Mouse (Mus musculus): Measurements from ENCODE around the gene Atp6v0a4. TPM values are rescaled to one million over a fixed set of nuclear protein-coding genes. Genes with fewer than 3 reads are reported as not detected.

Gene Atp6v0a4
- polyA plus RNA-seq, 1 experiment from 2014 or later = 1.3 TPM

DNA sequence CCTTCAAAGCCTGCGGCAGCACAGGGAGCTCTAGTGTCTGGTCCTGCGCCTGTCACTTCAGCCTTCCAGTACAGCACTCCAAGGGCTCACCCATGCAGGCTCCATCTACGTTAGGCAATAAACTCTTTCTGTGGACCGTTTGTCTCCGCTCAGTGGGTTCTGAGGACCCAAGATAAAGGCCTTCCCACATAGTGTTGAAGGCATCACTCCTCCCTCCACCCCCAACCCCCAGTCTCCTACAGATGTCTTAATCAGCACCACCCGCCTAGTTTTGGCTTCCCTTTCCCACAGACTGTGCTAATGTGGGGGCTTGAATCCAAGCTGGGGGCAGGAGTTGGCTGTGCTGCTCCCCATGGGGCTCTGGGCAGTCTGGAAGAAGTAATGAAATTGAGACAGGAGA, 20.6 kb downstream of the Atp6v0a4 start:
- 0 out of 2 replicates have a peak, but pooled peaks cover 5% of the 10 kb centered on the region for H3K9me3 ChIP-seq
- H3K4me1 ChIP-seq = peaks cover 9% of the 10 kb centered on the region
- H3K36me3 ChIP-seq = no peaks in the 10 kb centered on the region
- 49% methylated on average over 6 of the region's 6 CpGs for WGBS
- H3K4me3 ChIP-seq = no peak overlapping the region
- no peak overlapping the region for H3K9ac ChIP-seq
- no peak overlapping the region for H3K4me2 ChIP-seq
- H3K27ac ChIP-seq = no peak overlapping the region
- no peak for ATAC-seq (ENCODE audit: insufficient number of reproducible peaks, insufficient read depth, low FRiP score, low TSS enrichment, low read depth)
- no peaks in the 10 kb centered on the region for H3K27me3 ChIP-seq

DNA sequence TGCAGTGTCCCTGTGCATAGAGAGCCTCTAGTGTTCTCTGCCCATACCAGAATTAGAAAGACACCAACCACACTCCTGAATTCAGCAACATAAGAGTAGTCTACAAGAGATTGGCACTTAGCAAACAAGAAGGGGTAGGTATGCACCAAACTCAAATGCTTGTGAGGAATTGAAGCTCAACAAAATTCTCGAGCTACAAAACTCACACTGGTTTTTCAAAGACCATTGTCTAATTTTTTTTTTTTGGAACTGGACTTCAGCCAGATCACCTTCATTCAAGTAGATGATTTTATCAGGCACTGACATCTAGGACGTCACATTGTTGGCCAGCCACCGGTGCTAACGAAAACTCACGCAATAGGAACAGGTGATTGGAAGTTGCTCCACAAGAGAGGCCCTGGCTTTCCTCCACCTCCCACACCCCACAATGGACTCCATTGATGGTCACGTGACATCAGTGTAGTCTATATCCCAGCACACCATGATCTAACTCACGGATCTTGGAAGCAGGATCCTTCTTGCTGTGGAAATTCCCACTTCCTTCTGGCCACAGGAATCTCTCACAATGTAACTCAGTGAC, 22.1 kb downstream of the Atp6v0a4 start:
- WGBS = 86% methylated on average over 7 of the region's 7 CpGs

DNA sequence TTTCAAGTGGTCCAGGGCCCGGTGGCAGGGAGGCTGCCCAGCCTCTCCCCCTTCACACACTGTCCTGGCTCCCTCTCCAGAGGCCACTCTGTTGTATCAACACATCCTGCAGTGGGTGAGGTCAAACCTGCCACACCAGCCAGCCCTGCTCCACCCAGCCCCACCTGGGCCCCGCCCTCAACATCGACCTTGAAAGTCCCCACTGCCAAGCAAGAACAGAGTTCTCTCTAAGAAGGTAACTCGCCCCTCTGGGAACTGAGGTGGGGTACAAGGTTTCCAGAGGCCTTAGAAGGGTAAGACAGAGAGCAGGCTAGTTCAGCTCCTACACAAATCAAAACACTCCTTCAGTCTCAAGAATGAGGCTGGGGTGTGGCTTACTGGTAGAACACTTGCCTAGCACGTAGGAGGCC, 27.4 kb downstream of the Atp6v0a4 start:
- Histone ChIP-seq H3K27me3 (no peaks in the 10 kb centered on the region), H3K4me2 (no peak overlapping the region), H3K27ac (no peak overlapping the region; the same call in 1 of the 2 replicates), H3K4me1 (0 out of 2 replicates have a peak, but pooled peaks cover 2% of the 10 kb centered on the region), H3K36me3 (no peaks in the 10 kb centered on the region), H3K9me3 (peaks cover 5% of the 10 kb centered on the region; the same call in 1 of the 2 replicates), H3K4me3 (no peak overlapping the region), H3K9ac (no peak overlapping the region)
- ATAC-seq (ENCODE audit: insufficient number of reproducible peaks, insufficient read depth, low FRiP score, low TSS enrichment, low read depth) = no peak
- 59% methylated on average over 5 of the region's 5 CpGs for WGBS

More for the DNA sequence above, 22.1 kb downstream of the Atp6v0a4 start:
- H3K4me3 ChIP-seq = no peak overlapping the region
- no peak for ATAC-seq (ENCODE audit: insufficient number of reproducible peaks, insufficient read depth, low FRiP score, low TSS enrichment, low read depth)
- no peak overlapping the region for H3K27ac ChIP-seq
- H3K27me3 ChIP-seq = no peaks in the 10 kb centered on the region
- H3K36me3 ChIP-seq = no peaks in the 10 kb centered on the region
- no peak overlapping the region for H3K4me2 ChIP-seq
- H3K9ac ChIP-seq = no peak overlapping the region
- peaks cover 5% of the 10 kb centered on the region; the same call in 1 of the 2 replicates for H3K9me3 ChIP-seq
- peaks cover 8% of the 10 kb centered on the region for H3K4me1 ChIP-seq

DNA sequence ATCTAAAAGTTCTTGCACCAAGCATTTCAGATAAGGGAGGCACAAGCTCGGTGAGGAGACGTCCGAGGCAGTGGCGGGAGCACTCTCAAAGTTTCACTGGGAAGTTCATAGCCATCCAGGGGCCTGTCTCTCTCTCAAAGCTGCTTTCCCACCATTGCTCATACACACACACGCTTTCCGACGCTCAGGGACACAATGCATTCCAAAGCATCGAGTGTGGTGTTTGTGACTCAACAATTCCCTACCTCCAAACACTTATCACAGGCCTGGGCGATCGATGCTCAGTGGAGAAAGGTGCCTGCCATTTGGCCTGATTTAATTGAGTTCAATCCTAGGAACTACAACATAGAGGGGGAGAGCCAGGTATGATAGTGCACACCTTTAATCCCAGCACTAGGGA, 29.7 kb downstream of the Atp6v0a4 start:
- Histone ChIP-seq H3K4me1 (0 out of 2 replicates have a peak, but pooled peaks cover 2% of the 10 kb centered on the region), H3K4me3 (no peak overlapping the region), H3K27ac (no peak overlapping the region), H3K36me3 (no peaks in the 10 kb centered on the region), H3K27me3 (no peaks in the 10 kb centered on the region), H3K9ac (no peak overlapping the region), H3K4me2 (no peak overlapping the region), H3K9me3 (peaks cover 4% of the 10 kb centered on the region; the same call in 1 of the 2 replicates)
- no peak for ATAC-seq (ENCODE audit: insufficient number of reproducible peaks, insufficient read depth, low FRiP score, low TSS enrichment, low read depth)
- 90% methylated on average over 10 of the region's 10 CpGs for WGBS

DNA sequence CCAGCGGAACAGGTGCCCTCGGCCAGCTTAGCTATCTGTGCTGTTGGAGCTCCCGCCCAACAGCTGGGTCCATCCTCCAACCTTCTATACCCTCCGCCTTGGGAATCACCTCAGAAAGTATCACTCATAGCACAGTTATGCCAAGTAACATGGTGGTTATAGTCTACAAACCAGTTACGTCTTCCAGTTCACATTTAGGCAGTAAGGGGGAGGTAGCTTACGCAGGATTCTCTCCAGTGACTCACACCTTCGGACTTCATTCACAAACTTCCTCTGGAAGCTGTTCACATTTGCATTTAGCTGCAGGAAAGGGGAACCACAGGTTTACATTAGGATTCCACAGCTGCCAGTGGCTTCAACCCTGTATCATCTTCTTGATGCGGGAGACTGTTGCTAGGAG, 31.8 kb downstream of the Atp6v0a4 start:
- no peak overlapping the region for H3K27ac ChIP-seq
- WGBS = 92% methylated on average over 8 of the region's 8 CpGs

DNA sequence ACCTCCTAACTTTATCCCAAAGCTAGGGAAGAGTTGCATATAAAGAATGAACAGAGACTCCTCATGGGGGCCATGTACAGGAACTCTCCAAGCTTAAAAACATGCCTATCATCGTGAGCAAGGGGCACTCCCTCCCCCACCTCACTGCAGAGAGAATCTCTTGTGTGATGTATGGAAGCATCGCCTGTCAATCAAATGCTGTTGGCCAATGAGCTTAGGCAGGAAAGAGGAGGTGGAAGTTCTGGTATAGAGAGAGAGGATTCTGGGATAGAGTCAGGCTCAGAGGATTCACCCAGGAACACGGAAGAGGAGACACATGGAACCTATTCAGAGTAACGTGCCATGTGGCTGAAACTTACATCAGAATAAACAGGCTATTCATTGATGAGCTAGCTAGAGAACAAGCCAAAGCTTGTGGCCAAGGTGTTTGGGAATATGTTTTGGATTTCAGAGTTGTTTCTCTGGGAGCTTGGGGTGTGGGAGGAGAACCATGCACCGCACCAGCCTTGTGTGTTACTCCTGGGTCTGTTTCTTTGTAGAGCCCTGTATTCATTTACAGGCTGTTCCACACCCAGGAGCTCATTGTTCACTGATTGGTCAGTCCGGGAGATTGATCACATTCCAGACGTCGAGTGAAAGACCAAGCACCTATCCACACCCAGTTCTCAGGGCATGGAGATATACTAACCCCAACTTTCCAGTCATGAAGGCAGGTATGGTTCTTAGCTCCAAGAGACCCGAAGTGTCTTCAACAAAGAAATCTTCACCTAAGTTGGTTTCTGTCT, 37.0 kb downstream of the Atp6v0a4 start:
- H3K4me2 ChIP-seq = no peak overlapping the region
- H3K4me1 ChIP-seq = peaks cover 7% of the 10 kb centered on the region
- no peaks in the 10 kb centered on the region for H3K9me3 ChIP-seq
- WGBS = 63% methylated on average over 9 of the region's 9 CpGs
- no peak overlapping the region for H3K9ac ChIP-seq
- H3K27me3 ChIP-seq = no peaks in the 10 kb centered on the region
- no peak overlapping the region for H3K27ac ChIP-seq
- H3K4me3 ChIP-seq = no peak overlapping the region
- no peak for ATAC-seq (ENCODE audit: insufficient number of reproducible peaks, insufficient read depth, low FRiP score, low TSS enrichment, low read depth)
- H3K36me3 ChIP-seq = no peaks in the 10 kb centered on the region

More for the DNA sequence above, 31.8 kb downstream of the Atp6v0a4 start:
- H3K9ac ChIP-seq = no peak overlapping the region
- H3K27me3 ChIP-seq = no peaks in the 10 kb centered on the region
- no peak overlapping the region for H3K4me2 ChIP-seq
- no peak for ATAC-seq (ENCODE audit: insufficient number of reproducible peaks, insufficient read depth, low FRiP score, low TSS enrichment, low read depth)
- H3K4me3 ChIP-seq = no peak overlapping the region
- H3K9me3 ChIP-seq = no peaks in the 10 kb centered on the region
- 0 out of 2 replicates have a peak, but pooled peaks cover 7% of the 10 kb centered on the region for H3K4me1 ChIP-seq
- H3K36me3 ChIP-seq = no peaks in the 10 kb centered on the region

DNA sequence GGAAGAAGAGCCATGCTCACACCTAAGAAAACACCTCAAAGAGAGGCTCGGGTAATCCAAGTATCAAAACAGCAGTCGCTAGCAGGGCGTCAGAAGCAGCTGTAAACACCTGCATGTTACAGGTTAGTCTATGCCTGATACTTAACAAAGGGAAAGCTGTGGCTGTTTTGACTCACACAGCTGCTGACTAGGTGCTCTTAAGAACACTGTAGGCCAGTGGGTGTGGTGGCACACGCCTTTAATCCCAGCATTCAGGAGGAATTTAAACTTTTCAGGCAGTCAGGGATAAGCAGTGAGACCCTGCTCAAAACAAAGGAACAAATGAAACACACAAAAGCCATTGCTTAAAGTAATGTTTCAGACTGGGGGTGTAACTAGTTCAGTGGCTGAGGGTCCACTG, 41.2 kb downstream of the Atp6v0a4 start:
- peaks cover 24% of the 10 kb centered on the region for H3K4me1 ChIP-seq
- H3K27me3 ChIP-seq = no peaks in the 10 kb centered on the region
- H3K9me3 ChIP-seq = no peaks in the 10 kb centered on the region
- no peaks in the 10 kb centered on the region for H3K36me3 ChIP-seq
- 36% methylated on average over 4 of the region's 4 CpGs for WGBS
- H3K27ac ChIP-seq = no peak overlapping the region
- H3K4me3 ChIP-seq = no peak overlapping the region
- H3K9ac ChIP-seq = no peak overlapping the region
- no peak overlapping the region for H3K4me2 ChIP-seq
- ATAC-seq (ENCODE audit: insufficient number of reproducible peaks, insufficient read depth, low FRiP score, low TSS enrichment, low read depth) = no peak

DNA sequence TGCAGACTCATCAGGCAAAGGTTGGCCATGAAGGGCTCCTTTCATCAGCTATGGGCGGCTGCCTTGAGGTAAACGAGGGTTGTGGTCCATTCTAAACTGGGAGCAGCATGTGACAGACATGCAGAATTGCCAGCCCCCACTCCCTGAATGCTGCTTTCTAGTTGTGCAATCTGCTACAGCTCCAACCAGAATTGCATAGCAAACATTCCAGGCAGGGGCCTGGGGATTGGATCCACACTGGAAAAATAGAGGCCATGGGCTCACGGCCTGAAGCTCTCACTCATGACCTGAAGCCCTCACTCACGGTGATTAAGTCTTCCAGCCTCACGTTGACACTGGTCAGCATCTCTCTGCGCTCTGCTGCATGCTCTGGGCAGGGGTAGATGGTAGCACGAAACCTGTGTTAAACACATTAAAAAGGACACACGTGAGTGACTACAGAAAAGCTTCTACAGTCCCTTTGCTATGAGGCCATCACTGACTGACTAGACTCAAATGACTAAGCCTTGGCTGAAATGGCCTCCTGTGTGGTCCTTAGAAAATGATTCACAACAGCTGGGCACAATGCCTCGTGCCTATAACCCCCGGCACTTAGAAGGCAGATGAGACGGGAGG, 42.6 kb downstream of the Atp6v0a4 start:
- Histone ChIP-seq H3K36me3 (no peaks in the 10 kb centered on the region), H3K4me2 (no peak overlapping the region), H3K4me3 (no peak overlapping the region), H3K9me3 (no peaks in the 10 kb centered on the region), H3K9ac (no peak overlapping the region), H3K4me1 (peaks cover 18% of the 10 kb centered on the region), H3K27me3 (no peaks in the 10 kb centered on the region), H3K27ac (peak overlapping the region; percentile 39)
- no peak for ATAC-seq (ENCODE audit: insufficient number of reproducible peaks, insufficient read depth, low FRiP score, low TSS enrichment, low read depth)
- WGBS = 36% methylated on average over 11 of the region's 11 CpGs

DNA sequence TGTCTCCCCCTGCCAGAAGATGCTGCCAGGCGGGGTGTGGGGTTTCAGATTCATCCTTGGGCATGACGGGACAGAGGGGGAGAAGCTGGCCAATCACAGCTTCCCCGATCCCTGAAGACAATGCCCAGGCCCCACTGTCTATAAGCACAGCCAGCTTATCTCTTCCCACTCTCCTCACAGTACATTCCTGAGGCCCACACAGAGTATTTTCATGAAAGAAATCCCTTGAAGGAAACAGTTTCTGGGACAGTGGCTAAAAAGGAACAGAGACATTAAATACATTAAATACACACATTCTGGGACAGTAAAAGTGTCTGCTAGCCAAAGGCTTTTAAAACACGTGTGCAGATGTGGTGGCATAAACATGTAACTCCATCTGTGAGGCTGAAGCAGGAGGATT, 44.0 kb downstream of the Atp6v0a4 start:
- Histone ChIP-seq H3K36me3 (no peaks in the 10 kb centered on the region), H3K9me3 (no peaks in the 10 kb centered on the region), H3K27ac (no peak overlapping the region), H3K9ac (no peak overlapping the region), H3K4me3 (no peak overlapping the region), H3K4me1 (peaks cover 18% of the 10 kb centered on the region), H3K27me3 (no peaks in the 10 kb centered on the region), H3K4me2 (no peak overlapping the region)
- WGBS = 46% methylated on average over 4 of the region's 4 CpGs
- 0 out of 2 replicates have a peak, but pooled peaks have one; percentile 38 for ATAC-seq (ENCODE audit: insufficient number of reproducible peaks, insufficient read depth, low FRiP score, low TSS enrichment, low read depth)

DNA sequence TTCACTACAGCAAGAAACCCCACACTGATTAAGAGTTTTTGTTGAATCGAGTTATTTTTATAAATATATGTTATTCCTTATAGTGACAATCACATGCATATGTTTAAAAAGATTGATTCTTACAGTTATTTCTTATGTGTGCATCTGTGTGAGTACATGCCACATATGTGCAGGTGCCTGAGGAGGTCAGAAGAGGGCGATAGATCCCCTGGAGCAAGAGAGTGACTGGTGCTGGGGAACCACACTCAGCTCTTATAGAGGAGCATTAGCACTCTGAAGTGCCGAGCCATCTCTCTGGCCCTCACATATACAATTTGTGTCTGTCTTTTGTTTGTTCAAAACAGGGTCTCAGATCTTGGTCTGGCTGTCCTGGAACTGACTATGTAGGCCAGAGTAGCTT, 50.8 kb downstream of the Atp6v0a4 start:
- Histone ChIP-seq H3K27ac (no peak overlapping the region), H3K9me3 (no peaks in the 10 kb centered on the region; the same call in 1 of the 2 replicates), H3K36me3 (no peaks in the 10 kb centered on the region), H3K4me1 (no peaks in the 10 kb centered on the region), H3K9ac (no peak overlapping the region), H3K4me2 (no peak overlapping the region), H3K27me3 (no peaks in the 10 kb centered on the region), H3K4me3 (no peak overlapping the region)
- no peak for ATAC-seq (ENCODE audit: insufficient number of reproducible peaks, insufficient read depth, low FRiP score, low TSS enrichment, low read depth)
- WGBS = 87% methylated on average over 3 of the region's 3 CpGs

DNA sequence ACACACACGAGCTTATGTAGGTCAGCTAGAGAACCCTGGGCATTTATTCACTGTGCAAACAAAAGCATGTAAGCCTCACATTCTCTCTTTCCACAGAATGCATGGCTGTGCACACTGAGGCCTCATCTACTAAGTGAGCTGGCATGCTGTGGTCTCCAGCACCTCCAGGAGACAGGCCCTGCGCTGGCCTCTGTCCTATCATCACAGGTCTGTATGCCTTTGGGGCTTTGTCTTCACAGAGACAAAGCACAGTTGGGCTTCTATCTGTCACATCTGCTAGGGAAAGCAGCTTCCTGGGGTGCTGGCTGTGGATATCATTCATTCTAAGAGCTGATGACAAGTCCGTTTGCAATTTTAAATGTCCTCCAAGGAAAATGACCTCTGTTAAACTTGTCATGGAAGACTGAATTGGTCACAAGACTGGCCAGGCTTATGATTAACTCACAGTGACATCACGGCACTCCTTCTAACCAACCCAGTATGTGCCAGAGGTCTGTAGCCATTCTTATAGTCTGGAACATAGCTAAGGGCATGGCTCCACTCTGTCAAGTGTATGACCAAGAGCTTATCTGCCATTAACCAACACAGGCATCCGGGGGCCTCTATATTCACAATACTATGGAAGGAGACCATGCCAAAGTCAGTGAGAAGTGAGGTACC, 52.1 kb downstream of the Atp6v0a4 start:
- H3K4me1 ChIP-seq = no peaks in the 10 kb centered on the region
- WGBS = 82% methylated on average over 5 of the region's 5 CpGs
- no peaks in the 10 kb centered on the region for H3K36me3 ChIP-seq
- ATAC-seq (ENCODE audit: insufficient number of reproducible peaks, insufficient read depth, low FRiP score, low TSS enrichment, low read depth) = no peak
- H3K27ac ChIP-seq = no peak overlapping the region
- no peaks in the 10 kb centered on the region for H3K27me3 ChIP-seq
- no peak overlapping the region for H3K9ac ChIP-seq
- H3K9me3 ChIP-seq = no peaks in the 10 kb centered on the region; the same call in 1 of the 2 replicates
- H3K4me3 ChIP-seq = no peak overlapping the region
- no peak overlapping the region for H3K4me2 ChIP-seq

Measured in embryonic facial prominence, embryonic 13.5 days (tissue).